Mouse (Mus musculus) midbrain, embryonic 14.5 days (tissue): ENCODE measurements around the gene Pafah2. TPM values are rescaled to one million over a fixed set of nuclear protein-coding genes. Genes with fewer than 3 reads are reported as not detected.
A peak's percentile ranks its signal among the peaks of the same experiment; 100 is the strongest.

Source experiments
- ATAC-seq: fragments of 200-750 bp; cut with Nextera tagmentation; 2 replicates; pipeline ENCODE4 v1.8.0; 2017; ENCODE audit warnings: moderate number of reproducible peaks, moderate library complexity; ENCODE audit not compliant: low FRiP score, low TSS enrichment
- DNase-seq: peaks from one replicate; pipeline ENCODE4 v3.0.0-alpha.2; 2015
- H3K27ac ChIP-seq: fragments of 300-500 bp; sonication (generic); replicated peaks from 2 replicates; pipeline ENCODE4 v1.5.1; 2014; ENCODE audit warnings: mild to moderate bottlenecking, low read depth, low read length, moderate library complexity
- H3K27me3 ChIP-seq: fragments of 300-500 bp; sonication (generic); 2 replicates; pipeline ENCODE4 v1.6.1; 2014; ENCODE audit warnings: low read length, control low read depth, mixed read lengths; ENCODE audit not compliant: control insufficient read depth, insufficient read depth
- H3K36me3 ChIP-seq: fragments of 300-500 bp; sonication (generic); 2 replicates; pipeline ENCODE4 v1.6.1; 2014; ENCODE audit warnings: low read length, control low read depth; ENCODE audit not compliant: control insufficient read depth, insufficient read depth
- H3K4me1 ChIP-seq: fragments of 300-500 bp; sonication (generic); 2 replicates; pipeline ENCODE4 v1.6.1; 2014; ENCODE audit warnings: mild to moderate bottlenecking, antibody characterized with exemption, low read length, control low read depth; ENCODE audit not compliant: control insufficient read depth, insufficient read depth
- H3K4me2 ChIP-seq: fragments of 300-500 bp; sonication (generic); 2 replicates; pipeline ENCODE4 v1.6.1; 2014; ENCODE audit warnings: mild to moderate bottlenecking, low read length, moderate library complexity
- H3K4me3 ChIP-seq: fragments of 300-500 bp; sonication (generic); replicated peaks from 2 replicates; pipeline ENCODE4 v1.5.1; 2014; ENCODE audit warnings: low read depth, low read length
- H3K9ac ChIP-seq: fragments of 300-500 bp; sonication (generic); replicated peaks from 2 replicates; pipeline ENCODE4 v1.6.1; 2014; ENCODE audit warnings: mild to moderate bottlenecking, low read length, moderate library complexity
- H3K9me3 ChIP-seq: fragments of 300-500 bp; sonication (generic); 2 replicates; pipeline ENCODE4 v1.6.1; 2016; ENCODE audit warnings: low read length, control low read depth, mixed read lengths; ENCODE audit not compliant: control insufficient read depth
- WGBS: fragments of 180-500 bp; shearing (Covaris S2); extraction: QIAGEN DNeasy Blood & Tissue Kit; methylation state at CpG from one replicate; pipeline ENCODE4 v1.1.7; 2014; 5-methylcytosine and 5-hydroxymethylcytosine counted together
- polyA plus RNA-seq: library from polyadenylated mRNA; unstranded; fragments of >200 nt; fragmentation: Nextera tagmentation; extraction: Ambion mirVana; gene quantifications from 2 replicates; pipeline ENCODE4 v1.2.1, GENCODE M21; 2014

Gene Pafah2
- polyA plus RNA-seq, 1 experiment from 2014 or later, result 6.9 TPM

- Histone ChIP-seq H3K4me1 (0 out of 2 replicates have a peak, but pooled peaks cover 5% of the 10 kb centered on the region), H3K9me3 (no peaks in the 10 kb centered on the region), H3K4me3 (no peak overlapping the region), H3K4me2 (no peak overlapping the region), H3K9ac (no peak overlapping the region), H3K27me3 (no peaks in the 10 kb centered on the region; the same call in 1 of the 2 replicates), H3K36me3 (no peaks in the 10 kb centered on the region), H3K27ac (no peak overlapping the region)
- no peak for DNase-seq
- no peak for ATAC-seq
- WGBS, result 59% methylated on average over 5 of the region's 5 CpGs
Observed at GRCm38 (mm10) chr4:134353527-134354409, 42.4 kb upstream of the Pafah2 start.

GRCm38 (mm10) chr4:134355841-134356452 lies 40.2 kb upstream of the Pafah2 start:
- ATAC-seq, result no peak
- Histone ChIP-seq H3K4me3 (no peak overlapping the region), H3K36me3 (no peaks in the 10 kb centered on the region), H3K4me1 (0 out of 2 replicates have a peak, but pooled peaks cover 5% of the 10 kb centered on the region), H3K9ac (no peak overlapping the region), H3K9me3 (no peaks in the 10 kb centered on the region), H3K27me3 (no peaks in the 10 kb centered on the region; the same call in 1 of the 2 replicates), H3K27ac (no peak overlapping the region), H3K4me2 (no peak overlapping the region)
- no peak for DNase-seq
- WGBS, result 63% methylated on average over 16 of the region's 16 CpGs

- Histone ChIP-seq H3K9me3 (no peaks in the 10 kb centered on the region), H3K27me3 (no peaks in the 10 kb centered on the region; the same call in 1 of the 2 replicates), H3K4me2 (peak overlapping the region; percentile 46), H3K4me1 (0 out of 2 replicates have a peak, but pooled peaks cover 5% of the 10 kb centered on the region), H3K27ac (no peak overlapping the region), H3K9ac (peak overlapping the region; percentile 39; the same call in 1 of the 2 replicates), H3K4me3 (peak overlapping the region; percentile 18; the same call in 1 of the 2 replicates), H3K36me3 (no peaks in the 10 kb centered on the region)
- 17% methylated on average over 22 of the region's 22 CpGs for WGBS
- peak; percentile 92 for DNase-seq
- no peak for ATAC-seq
Observed at GRCm38 (mm10) chr4:134356591-134357460, 39.3 kb upstream of the Pafah2 start.

- no peak for ATAC-seq
- no peaks in the 10 kb centered on the region for H3K36me3 ChIP-seq
Observed at GRCm38 (mm10) chr4:134357461-134357771, 38.7 kb upstream of the Pafah2 start.

GRCm38 (mm10) chr4:134359649-134360048 lies 36.5 kb upstream of the Pafah2 start:
- Histone ChIP-seq H3K4me2 (no peak overlapping the region), H3K36me3 (no peaks in the 10 kb centered on the region), H3K9ac (no peak overlapping the region), H3K9me3 (no peaks in the 10 kb centered on the region), H3K4me3 (no peak overlapping the region), H3K4me1 (0 out of 2 replicates have a peak, but pooled peaks cover 5% of the 10 kb centered on the region), H3K27me3 (no peaks in the 10 kb centered on the region; the same call in 1 of the 2 replicates), H3K27ac (no peak overlapping the region)
- DNase-seq, result no peak
- no peak for ATAC-seq
- WGBS, result 86% methylated on average over 6 of the region's 6 CpGs

More at GRCm38 (mm10) chr4:134357461-134357771, 38.7 kb upstream of the Pafah2 start:
- DNase-seq, result no peak
- Histone ChIP-seq H3K9ac (peak overlapping the region; percentile 39; the same call in 1 of the 2 replicates), H3K4me2 (peak overlapping the region; percentile 46), H3K27ac (no peak overlapping the region), H3K4me1 (0 out of 2 replicates have a peak, but pooled peaks cover 5% of the 10 kb centered on the region), H3K27me3 (no peaks in the 10 kb centered on the region; the same call in 1 of the 2 replicates), H3K4me3 (peak overlapping the region; percentile 18; the same call in 1 of the 2 replicates), H3K9me3 (no peaks in the 10 kb centered on the region)
- WGBS, result 37% methylated on average over 17 of the region's 17 CpGs

GRCm38 (mm10) chr4:134361215-134361614 lies 34.9 kb upstream of the Pafah2 start:
- Histone ChIP-seq H3K4me3 (no peak overlapping the region), H3K27ac (no peak overlapping the region), H3K36me3 (no peaks in the 10 kb centered on the region), H3K27me3 (no peaks in the 10 kb centered on the region; the same call in 1 of the 2 replicates), H3K4me1 (0 out of 2 replicates have a peak, but pooled peaks cover 5% of the 10 kb centered on the region), H3K9ac (no peak overlapping the region), H3K9me3 (no peaks in the 10 kb centered on the region), H3K4me2 (no peak overlapping the region)
- DNase-seq (no peak), ATAC-seq (no peak)
- WGBS, result 43% methylated on average over 5 of the region's 5 CpGs

- H3K9me3 ChIP-seq, result no peaks in the 10 kb centered on the region
- no peak overlapping the region for H3K27ac ChIP-seq
- H3K4me2 ChIP-seq, result no peak overlapping the region
- H3K27me3 ChIP-seq, result no peaks in the 10 kb centered on the region
- no peak overlapping the region for H3K4me3 ChIP-seq
- 0 out of 2 replicates have a peak, but pooled peaks cover 4% of the 10 kb centered on the region for H3K4me1 ChIP-seq
- no peaks in the 10 kb centered on the region for H3K36me3 ChIP-seq
- DNase-seq (no peak), ATAC-seq (no peak)
- no peak overlapping the region for H3K9ac ChIP-seq
- 75% methylated on average over 9 of the region's 9 CpGs for WGBS
Observed at GRCm38 (mm10) chr4:134362124-134362523, 34.0 kb upstream of the Pafah2 start.

- H3K36me3 ChIP-seq, result no peaks in the 10 kb centered on the region
- no peak overlapping the region for H3K4me3 ChIP-seq
- H3K9me3 ChIP-seq, result no peaks in the 10 kb centered on the region
- WGBS, result 28% methylated on average over 9 of the region's 9 CpGs
- no peaks in the 10 kb centered on the region for H3K4me1 ChIP-seq
- no peak for ATAC-seq
- no peak overlapping the region for H3K27ac ChIP-seq
- DNase-seq, result no peak
- H3K27me3 ChIP-seq, result no peaks in the 10 kb centered on the region
- no peak overlapping the region for H3K4me2 ChIP-seq
- no peak overlapping the region for H3K9ac ChIP-seq
Observed at GRCm38 (mm10) chr4:134362586-134362985, 33.5 kb upstream of the Pafah2 start.
